16 mouse cellular contexts compared by ENCODE assay signal in the genomic region with DNA sequence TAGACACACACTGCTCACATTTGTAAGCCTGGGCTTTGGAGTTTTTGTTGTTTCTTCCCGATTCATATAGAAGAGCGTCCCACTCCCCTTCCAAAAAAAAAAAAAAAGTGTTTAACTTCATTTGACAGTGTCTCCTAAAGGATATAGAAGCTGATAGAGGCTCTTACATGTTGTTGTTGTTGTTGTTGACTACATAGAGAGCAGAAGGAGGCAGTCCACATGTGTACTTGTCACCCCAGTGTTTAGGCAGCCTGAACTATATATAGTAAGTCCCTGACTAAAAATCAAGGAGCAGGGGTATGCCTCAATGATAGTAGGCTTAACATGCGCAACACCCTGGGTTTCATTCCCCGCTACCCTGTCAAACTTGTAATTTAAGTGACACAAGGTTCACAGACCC. TPM values are rescaled to one million over a fixed set of nuclear protein-coding genes. Genes with fewer than 3 reads are reported as not detected.
DNase-seq lines count a peak whose midpoint lies in the region; ATAC-seq and TF ChIP-seq lines count a peak whose summit lies in the region.
"Had no signal": no experiment of that assay in that cellular context is flagged by ENCODE, and none has a peak within 500 bp of the region (broad histone marks: within the 10 kb centered on the region; RNA-seq: fewer than 3 reads in every experiment).

No protein-coding gene starts in this region.

- H3K9ac ChIP-seq in intestine, embryonic 14.5 days (ENCODE audit: low read length) = no peak overlapping the region
- no peak overlapping the region for H3K9ac ChIP-seq in intestine, embryonic 15.5 days
- no peak overlapping the region for H3K9ac ChIP-seq in lung, embryonic 14.5 days
- no peak overlapping the region for H3K9ac ChIP-seq in liver, embryonic 15.5 days
- H3K9ac ChIP-seq: embryonic facial prominence, embryonic 12.5 days; forebrain, embryonic 12.5 days; midbrain, embryonic 15.5 days had no signal

- no peak overlapping the region for H3K27ac ChIP-seq in intestine, embryonic 14.5 days (ENCODE audit: low read depth)
- no peak overlapping the region for H3K27ac ChIP-seq in intestine, embryonic 15.5 days
- H3K27ac ChIP-seq in lung, embryonic 14.5 days (ENCODE audit: low read depth) = no peak overlapping the region
- peak overlapping the region; percentile 48; the same call in 1 of the 2 replicates for H3K27ac ChIP-seq in liver, embryonic 15.5 days (replicated peaks)
- H3K27ac ChIP-seq: embryonic facial prominence, embryonic 12.5 days; forebrain, embryonic 12.5 days; hindbrain, postnatal 0 days; midbrain, embryonic 15.5 days had no signal

- H3K27me3 ChIP-seq in intestine, embryonic 14.5 days (replicated peaks; ENCODE audit: control insufficient read depth, insufficient read depth, low read length) = no peaks in the 10 kb centered on the region
- no peaks in the 10 kb centered on the region for H3K27me3 ChIP-seq in intestine, embryonic 15.5 days (replicated peaks)
- no peaks in the 10 kb centered on the region for H3K27me3 ChIP-seq in lung, embryonic 14.5 days (ENCODE audit: insufficient read depth, low read length)
- 0 out of 2 replicates have a peak, but pooled peaks cover 3% of the 10 kb centered on the region for H3K27me3 ChIP-seq in liver, embryonic 15.5 days
- H3K27me3 ChIP-seq: embryonic facial prominence, embryonic 12.5 days; Patski had no signal

- no peak for TF ChIP-seq CTCF in lung, embryonic 14.5 days (IDR thresholded peaks at IDR 0.05; ENCODE audit: low read depth)

- no peak for ATAC-seq in intestine, embryonic 14.5 days (replicated peaks; ENCODE audit: low FRiP score, low TSS enrichment, low read depth)
- ATAC-seq in intestine, embryonic 15.5 days = no peak
- ATAC-seq in lung, embryonic 14.5 days (ENCODE audit: insufficient read depth) = no peak
- no peak for ATAC-seq in liver, embryonic 15.5 days (ENCODE audit: insufficient read depth)
- ATAC-seq: hindbrain, postnatal 0 days; midbrain, embryonic 15.5 days; Patski had no signal

- H3K4me3 ChIP-seq in intestine, embryonic 14.5 days (ENCODE audit: low read depth, low read length) = no peak overlapping the region
- H3K4me3 ChIP-seq in intestine, embryonic 15.5 days (replicated peaks) = no peak overlapping the region
- no peak overlapping the region for H3K4me3 ChIP-seq in lung, embryonic 14.5 days (ENCODE audit: low read depth, low read length)
- no peak overlapping the region for H3K4me3 ChIP-seq in liver, embryonic 15.5 days (replicated peaks)
- H3K4me3 ChIP-seq: embryonic facial prominence, embryonic 12.5 days; forebrain, embryonic 12.5 days; midbrain, embryonic 15.5 days had no signal

- WGBS in intestine, embryonic 14.5 days = 52% methylated on average over 4 of the region's 4 CpGs
- WGBS in intestine, embryonic 15.5 days = 56% methylated on average over 4 of the region's 4 CpGs
- 54% methylated on average over 4 of the region's 4 CpGs for WGBS in lung, embryonic 14.5 days
- 74% methylated on average over 4 of the region's 4 CpGs for WGBS in liver, embryonic 15.5 days (ENCODE audit: insufficient replicate concordance)

- no peaks in the 10 kb centered on the region for H3K9me3 ChIP-seq in intestine, embryonic 14.5 days (ENCODE audit: control insufficient read depth, low read length)
- H3K9me3 ChIP-seq in intestine, embryonic 15.5 days = no peaks in the 10 kb centered on the region
- H3K9me3 ChIP-seq in lung, embryonic 14.5 days (ENCODE audit: low read depth, low read length) = no peaks in the 10 kb centered on the region
- H3K9me3 ChIP-seq in liver, embryonic 15.5 days (replicated peaks) = no peaks in the 10 kb centered on the region
- H3K9me3 ChIP-seq: embryonic facial prominence, embryonic 12.5 days; forebrain, embryonic 12.5 days; midbrain, embryonic 15.5 days had no signal

- H3K4me1 ChIP-seq in intestine, embryonic 14.5 days (replicated peaks; ENCODE audit: control insufficient read depth, insufficient read depth, low read length) = peaks cover 22% of the 10 kb centered on the region
- H3K4me1 ChIP-seq in intestine, embryonic 15.5 days (replicated peaks) = peaks cover 16% of the 10 kb centered on the region
- H3K4me1 ChIP-seq in lung, embryonic 14.5 days (ENCODE audit: insufficient read depth) = peaks cover 14% of the 10 kb centered on the region
- H3K4me1 ChIP-seq in liver, embryonic 15.5 days (replicated peaks) = peaks cover 41% of the 10 kb centered on the region

- H3K4me2 ChIP-seq in intestine, embryonic 14.5 days (ENCODE audit: low read length) = peak overlapping the region; percentile 47
- no peak overlapping the region for H3K4me2 ChIP-seq in intestine, embryonic 15.5 days (replicated peaks)
- peak overlapping the region; percentile 66 for H3K4me2 ChIP-seq in lung, embryonic 14.5 days
- peak overlapping the region; percentile 89; the same call in 1 of the 2 replicates for H3K4me2 ChIP-seq in liver, embryonic 15.5 days
- H3K4me2 ChIP-seq: midbrain, embryonic 15.5 days had no signal

- H3K36me3 ChIP-seq in intestine, embryonic 14.5 days (ENCODE audit: control insufficient read depth, insufficient read depth, low read length) = no peaks in the 10 kb centered on the region
- no peaks in the 10 kb centered on the region for H3K36me3 ChIP-seq in intestine, embryonic 15.5 days
- H3K36me3 ChIP-seq in lung, embryonic 14.5 days (ENCODE audit: insufficient read depth) = no peaks in the 10 kb centered on the region
- H3K36me3 ChIP-seq in liver, embryonic 15.5 days (replicated peaks) = no peaks in the 10 kb centered on the region
- H3K36me3 ChIP-seq: embryonic facial prominence, embryonic 12.5 days; forebrain, embryonic 12.5 days; midbrain, embryonic 15.5 days had no signal

- peak; percentile 10 for DNase-seq in heart, adult 11 months
- DNase-seq in heart, adult 8-10 months (ENCODE audit: low spot score) = no peak
- DNase-seq in intestine, embryonic 14.5 days (ENCODE audit: low spot score) = peak; percentile 42
- DNase-seq in lung, embryonic 14.5 days = no peak
- DNase-seq in lung, postnatal 36 days = no peak
- DNase-seq in frontal cortex, postnatal 25 days (ENCODE audit: low spot score in 2 of 2) = no peak
- DNase-seq: cerebellum, postnatal 14 days; lung, adult 2 months; right cerebral cortex, postnatal 25 days had no signal

RNA-seq across cellular contexts. Expression of a gene that starts 3.3 kb away (rescaled TPM):
- 10 to 100 TPM; 15.2 to 16.8 (median 15.9) TPM for total RNA-seq in heart, adult 8-10 months (2022)
- 28.0 and 28.9 TPM in 2 replicates for polyA plus RNA-seq in intestine, embryonic 14.5 days (2014; fragmentation: Nextera tagmentation; extraction: Ambion mirVana)
- 14.2 and 16.8 TPM in 2 replicates for polyA plus RNA-seq in intestine, embryonic 15.5 days (2015; fragmentation: Nextera tagmentation; extraction: Ambion mirVana)
- polyA plus RNA-seq in lung, embryonic 14.5 days (2014; fragmentation: Nextera tagmentation; extraction: Ambion mirVana) = 26.4 and 27.8 TPM in 2 replicates
- polyA plus RNA-seq in liver, embryonic 15.5 days (2015; fragmentation: Nextera tagmentation; extraction: Ambion mirVana) = 6.9 and 7.5 TPM in 2 replicates

Comparison
In these comparisons a context has a peak if more than half of its experiments do, and no peak if none do; other contexts are left out.
1. DNase-seq: peak in heart, adult 11 months (single experiment) and intestine, embryonic 14.5 days (single experiment); none in heart, adult 8-10 months (single experiment), lung, embryonic 14.5 days (single experiment), lung, postnatal 36 days (single experiment) and frontal cortex, postnatal 25 days (0 of 2).